In genomic region chr4:120667555-120667954, GRCm38 (mm10) we compare ENCODE assay signal across 8 mouse cellular contexts. TPM values are rescaled to one million over a fixed set of nuclear protein-coding genes. Genes with fewer than 3 reads are reported as not detected.
A peak's percentile ranks its signal among the peaks of the same experiment; 100 is the strongest.
DNase-seq lines count a peak whose midpoint lies in the region; ATAC-seq and TF ChIP-seq lines count a peak whose summit lies in the region.

No protein-coding gene starts in this region.

- H3K9me3 ChIP-seq in lung, embryonic 15.5 days, result no peaks in the 10 kb centered on the region
- H3K9me3 ChIP-seq in limb, embryonic 12.5 days, result no peaks in the 10 kb centered on the region

- peak overlapping the region; percentile 100 for H3K4me2 ChIP-seq in lung, embryonic 15.5 days
- H3K4me2 ChIP-seq in limb, embryonic 12.5 days, result peak overlapping the region; percentile 100

- H3K36me3 ChIP-seq in lung, embryonic 15.5 days, result no peaks in the 10 kb centered on the region
- H3K36me3 ChIP-seq in limb, embryonic 12.5 days, result no peaks in the 10 kb centered on the region
- H3K36me3 ChIP-seq in small intestine, adult 2 months (ENCODE audit: control insufficient read depth, insufficient read depth, low read length), result no peaks in the 10 kb centered on the region

- H3K27me3 ChIP-seq in lung, embryonic 15.5 days, result peaks cover 29% of the 10 kb centered on the region
- H3K27me3 ChIP-seq in limb, embryonic 12.5 days, result peaks cover 70% of the 10 kb centered on the region
- no peaks in the 10 kb centered on the region for H3K27me3 ChIP-seq in small intestine, adult 2 months (ENCODE audit: control insufficient read depth, insufficient read depth, low read length)

- TF ChIP-seq POLR2A in small intestine, adult 2 months (IDR thresholded peaks at IDR 0.05; ENCODE audit: low read depth, low read length), result no peak; the same call in none of the 2 replicates

- intact Hi-C loops in left cerebral cortex, postnatal 36 days (cut with DNase I), result loop anchor here (5.0 kb wide), 1 partner anchor 75 kb away; no protein-coding TSS in a partner anchor

- H3K4me3 ChIP-seq in lung, embryonic 15.5 days, result peak overlapping the region; percentile 53
- peak overlapping the region; percentile 60 for H3K4me3 ChIP-seq in limb, embryonic 12.5 days (replicated peaks)
- H3K4me3 ChIP-seq in small intestine, adult 2 months (ENCODE audit: low read depth, low read length), result peak overlapping the region; percentile 78

- ATAC-seq in lung, embryonic 15.5 days (ENCODE audit: borderline replicate concordance, extremely low read depth, low FRiP score, low TSS enrichment), result no peak
- peak; percentile 15 for ATAC-seq in erythroid progenitor cell, adult 5-6 weeks (replicated peaks; ENCODE audit: low FRiP score, poor library complexity, severe bottlenecking)
- ATAC-seq in limb, embryonic 12.5 days (ENCODE audit: insufficient number of reproducible peaks, insufficient read depth, low FRiP score, low TSS enrichment, low read depth), result no peak

- no peak for TF ChIP-seq CTCF in small intestine, adult 2 months (IDR thresholded peaks at IDR 0.05; ENCODE audit: extremely low read depth, insufficient read length, insufficient replicate concordance, low read depth, low read length)

- 20% methylated on average over 10 of the region's 10 CpGs for WGBS in lung, embryonic 15.5 days
- 12% methylated on average over 10 of the region's 10 CpGs for WGBS in limb, embryonic 12.5 days
- WGBS in small intestine, adult 2 months, result 28% methylated on average over 10 of the region's 10 CpGs

- no peak for DNase-seq in lung, postnatal 10 days
- DNase-seq in ovary, postnatal 10 days (ENCODE audit: low spot score), result no peak
- no peak for DNase-seq in left cerebral cortex, postnatal 36 days (ENCODE audit: low spot score in 2 of 2)
- no peak for DNase-seq in layer of hippocampus, adult 9-11 months

- H3K9ac ChIP-seq in lung, embryonic 15.5 days, result peak overlapping the region; percentile 47
- peak overlapping the region; percentile 57 for H3K9ac ChIP-seq in limb, embryonic 12.5 days (replicated peaks)

- no peak overlapping the region for H3K27ac ChIP-seq in lung, embryonic 15.5 days
- no peak overlapping the region for H3K27ac ChIP-seq in limb, embryonic 12.5 days
- peak overlapping the region; percentile 10; the same call in 1 of the 2 replicates for H3K27ac ChIP-seq in small intestine, adult 2 months (ENCODE audit: insufficient read depth, low read depth, low read length)

- H3K4me1 ChIP-seq in lung, embryonic 15.5 days, result peaks cover 15% of the 10 kb centered on the region
- peaks cover 16% of the 10 kb centered on the region for H3K4me1 ChIP-seq in limb, embryonic 12.5 days (replicated peaks)
- H3K4me1 ChIP-seq in small intestine, adult 2 months (ENCODE audit: control insufficient read depth, insufficient read depth, insufficient read length, low read length), result peaks cover 2% of the 10 kb centered on the region; the same call in 1 of the 2 replicates

RNA-seq across cellular contexts. Expression of gene Cited4, which starts 1.2 kb away (rescaled TPM):
- 2.1 and 2.5 TPM in 2 replicates for polyA plus RNA-seq in lung, embryonic 15.5 days (2015; fragmentation: Nextera tagmentation; extraction: Ambion mirVana)
- 10.9 and 13.3 TPM in 2 replicates for total RNA-seq in erythroid progenitor cell, adult 5-6 weeks (2015; ENCODE audit: low replicate concordance)
- total RNA-seq in erythroid progenitor cell, adult 5-6 weeks (2017; ENCODE audit: low replicate concordance), result 5.6 TPM in 2 replicates
- polyA plus RNA-seq in limb, embryonic 12.5 days (2016; fragmentation: Nextera tagmentation; extraction: Ambion mirVana), result 6.0 and 6.8 TPM in 2 replicates
- polyA plus RNA-seq in small intestine, adult 2 months (2012; rRNA removed), result 18.6 and 21.0 TPM in 2 replicates
- total RNA-seq in left cerebral cortex, postnatal 36 days (2021), result 10 to 100 TPM; 19.3 to 25.5 TPM
